Mouse (Mus musculus): ENCODE results near the gene Lpin2. TPM values are rescaled to one million over a fixed set of nuclear protein-coding genes. Genes with fewer than 3 reads are reported as not detected.

The Lpin2 gene
- total and polyA plus RNA-seq, 2 experiments from 2014 or later = 8.5 to 22.2 TPM

- no peak overlapping the region for H3K4me2 ChIP-seq (ENCODE audit: low read depth, low read length)
- H3K27me3 ChIP-seq (ENCODE audit: control insufficient read depth, insufficient read depth, low read length) = no peaks in the 10 kb centered on the region
- no peak for TF ChIP-seq CTCF (IDR thresholded peaks at IDR 0.05; ENCODE audit: low read depth)
- TF ChIP-seq EP300 (IDR thresholded peaks at IDR 0.05; ENCODE audit: low read depth) = no peak
- H3K9ac ChIP-seq (replicated peaks; ENCODE audit: low read depth, low read length) = no peak overlapping the region
- DNase-seq (ENCODE audit: low spot score) (no peak), ATAC-seq (ENCODE audit: insufficient read depth, low read depth) (no peak)
- H3K9me3 ChIP-seq (replicated peaks; ENCODE audit: control insufficient read depth, low read length) = no peaks in the 10 kb centered on the region
- H3K27ac ChIP-seq (ENCODE audit: low read depth) = no peak overlapping the region
- WGBS = 93% methylated on average over 9 of the region's 9 CpGs
- no peak overlapping the region for H3K4me3 ChIP-seq (ENCODE audit: low read depth, low read length)
- peaks cover 67% of the 10 kb centered on the region for H3K36me3 ChIP-seq (replicated peaks; ENCODE audit: control insufficient read depth, insufficient read depth, low read length)
- H3K4me1 ChIP-seq (ENCODE audit: control insufficient read depth, insufficient read depth) = no peaks in the 10 kb centered on the region
Measured at GRCm38 (mm10) chr17:71240811-71241210, 58.5 kb downstream of the Lpin2 start.

DNA sequence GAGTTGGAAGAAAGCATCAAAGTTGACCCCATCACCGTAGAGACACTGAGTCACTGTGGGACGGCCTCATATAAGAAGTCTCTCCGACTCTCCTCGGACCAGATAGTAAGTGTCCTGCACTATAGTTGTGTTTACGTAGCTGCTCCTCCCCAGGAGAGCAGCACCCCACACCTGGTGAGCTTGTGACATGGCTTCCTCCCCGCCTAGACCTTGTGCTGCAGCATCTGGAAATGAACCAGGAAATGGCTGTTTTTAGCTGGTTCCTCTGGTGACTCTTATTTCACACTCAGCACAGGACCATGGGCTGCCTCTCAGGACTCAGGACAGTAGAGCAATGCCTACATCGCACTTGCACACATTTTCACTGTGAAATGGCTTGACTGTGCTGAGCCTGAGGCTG lies 60.3 kb downstream of the Lpin2 start:
- H3K4me1 ChIP-seq (ENCODE audit: control insufficient read depth, insufficient read depth) = no peaks in the 10 kb centered on the region
- no peak overlapping the region for H3K27ac ChIP-seq (ENCODE audit: low read depth)
- no peaks in the 10 kb centered on the region for H3K27me3 ChIP-seq (ENCODE audit: control insufficient read depth, insufficient read depth, low read length)
- H3K4me2 ChIP-seq (ENCODE audit: low read depth, low read length) = no peak overlapping the region
- TF ChIP-seq CTCF (IDR thresholded peaks at IDR 0.05; ENCODE audit: low read depth) (no peak), EP300 (IDR thresholded peaks at IDR 0.05; ENCODE audit: low read depth) (no peak)
- H3K4me3 ChIP-seq (ENCODE audit: low read depth, low read length) = no peak overlapping the region
- H3K36me3 ChIP-seq (replicated peaks; ENCODE audit: control insufficient read depth, insufficient read depth, low read length) = peaks cover 69% of the 10 kb centered on the region
- ATAC-seq (ENCODE audit: insufficient read depth, low read depth) = no peak
- no peak for DNase-seq (ENCODE audit: low spot score)
- WGBS = 92% methylated on average over 7 of the region's 7 CpGs
- no peaks in the 10 kb centered on the region for H3K9me3 ChIP-seq (replicated peaks; ENCODE audit: control insufficient read depth, low read length)
- H3K9ac ChIP-seq (replicated peaks; ENCODE audit: low read depth, low read length) = no peak overlapping the region

- Histone ChIP-seq H3K9ac (replicated peaks; ENCODE audit: low read depth, low read length) (no peak overlapping the region), H3K9me3 (replicated peaks; ENCODE audit: control insufficient read depth, low read length) (no peaks in the 10 kb centered on the region), H3K4me3 (ENCODE audit: low read depth, low read length) (no peak overlapping the region), H3K36me3 (replicated peaks; ENCODE audit: control insufficient read depth, insufficient read depth, low read length) (peaks cover 56% of the 10 kb centered on the region), H3K4me1 (ENCODE audit: control insufficient read depth, insufficient read depth) (peaks cover 15% of the 10 kb centered on the region), H3K27ac (ENCODE audit: low read depth) (no peak overlapping the region), H3K4me2 (ENCODE audit: low read depth, low read length) (no peak overlapping the region), H3K27me3 (ENCODE audit: control insufficient read depth, insufficient read depth, low read length) (no peaks in the 10 kb centered on the region)
- DNase-seq (ENCODE audit: low spot score) (no peak), ATAC-seq (ENCODE audit: insufficient read depth, low read depth) (no peak)
- TF ChIP-seq EP300 (IDR thresholded peaks at IDR 0.05; ENCODE audit: low read depth) (no peak), CTCF (IDR thresholded peaks at IDR 0.05; ENCODE audit: low read depth) (no peak)
- 94% methylated on average over 15 of the region's 15 CpGs for WGBS
Measured at GRCm38 (mm10) chr17:71245133-71245532, 62.8 kb downstream of the Lpin2 start.

GRCm38 (mm10) chr17:71246022-71246421 lies 63.7 kb downstream of the Lpin2 start:
- Histone ChIP-seq H3K27me3 (ENCODE audit: control insufficient read depth, insufficient read depth, low read length) (no peaks in the 10 kb centered on the region), H3K9me3 (replicated peaks; ENCODE audit: control insufficient read depth, low read length) (no peaks in the 10 kb centered on the region), H3K36me3 (replicated peaks; ENCODE audit: control insufficient read depth, insufficient read depth, low read length) (peaks cover 48% of the 10 kb centered on the region), H3K4me3 (ENCODE audit: low read depth, low read length) (no peak overlapping the region), H3K4me1 (ENCODE audit: control insufficient read depth, insufficient read depth) (peaks cover 19% of the 10 kb centered on the region), H3K9ac (replicated peaks; ENCODE audit: low read depth, low read length) (no peak overlapping the region), H3K27ac (ENCODE audit: low read depth) (no peak overlapping the region), H3K4me2 (ENCODE audit: low read depth, low read length) (no peak overlapping the region)
- TF ChIP-seq EP300 (IDR thresholded peaks at IDR 0.05; ENCODE audit: low read depth) (no peak), CTCF (IDR thresholded peaks at IDR 0.05; ENCODE audit: low read depth) (no peak)
- ATAC-seq (ENCODE audit: insufficient read depth, low read depth) (no peak), DNase-seq (ENCODE audit: low spot score) (no peak)
- 91% methylated on average over 4 of the region's 4 CpGs for WGBS

DNA sequence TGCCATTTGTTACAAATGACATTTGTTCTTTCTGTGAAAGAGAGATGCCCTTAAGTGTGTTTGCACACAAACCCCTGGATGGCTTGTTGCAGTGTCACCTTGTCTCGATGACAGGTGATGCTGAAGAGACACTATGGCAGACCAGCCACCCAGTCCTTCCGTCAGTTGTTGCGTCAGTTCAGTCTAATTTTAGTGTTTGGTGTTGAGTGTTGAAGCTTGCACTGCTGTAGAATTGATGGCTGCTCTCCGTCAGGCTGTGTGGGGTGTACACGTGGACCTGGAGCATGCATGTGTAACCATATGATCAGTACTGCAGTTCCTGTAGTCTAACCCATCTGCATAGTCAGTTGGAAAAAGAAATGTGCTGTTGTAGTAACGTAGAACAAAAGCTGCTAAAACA lies 66.6 kb downstream of the Lpin2 start:
- TF ChIP-seq CTCF (IDR thresholded peaks at IDR 0.05; ENCODE audit: low read depth) (no peak), EP300 (IDR thresholded peaks at IDR 0.05; ENCODE audit: low read depth) (peak; percentile 90)
- H3K36me3 ChIP-seq (replicated peaks; ENCODE audit: control insufficient read depth, insufficient read depth, low read length) = peaks cover 20% of the 10 kb centered on the region
- H3K4me3 ChIP-seq (ENCODE audit: low read depth, low read length) = no peak overlapping the region
- H3K4me1 ChIP-seq (ENCODE audit: control insufficient read depth, insufficient read depth) = peaks cover 43% of the 10 kb centered on the region
- H3K9me3 ChIP-seq (replicated peaks; ENCODE audit: control insufficient read depth, low read length) = no peaks in the 10 kb centered on the region
- no peak overlapping the region for H3K9ac ChIP-seq (replicated peaks; ENCODE audit: low read depth, low read length)
- WGBS = 42% methylated on average over 6 of the region's 6 CpGs
- peak; percentile 84 for ATAC-seq (ENCODE audit: insufficient read depth, low read depth)
- H3K27me3 ChIP-seq (ENCODE audit: control insufficient read depth, insufficient read depth, low read length) = no peaks in the 10 kb centered on the region
- H3K4me2 ChIP-seq (ENCODE audit: low read depth, low read length) = no peak overlapping the region
- peak; percentile 92 for DNase-seq (ENCODE audit: low spot score)
- H3K27ac ChIP-seq (ENCODE audit: low read depth) = peak overlapping the region; percentile 92

GRCm38 (mm10) chr17:71250046-71250445 lies 67.7 kb downstream of the Lpin2 start:
- ATAC-seq (ENCODE audit: insufficient read depth, low read depth) (no peak), DNase-seq (ENCODE audit: low spot score) (no peak)
- Histone ChIP-seq H3K4me1 (ENCODE audit: control insufficient read depth, insufficient read depth) (peaks cover 48% of the 10 kb centered on the region), H3K36me3 (replicated peaks; ENCODE audit: control insufficient read depth, insufficient read depth, low read length) (peaks cover 15% of the 10 kb centered on the region; the same call in 1 of the 2 replicates), H3K4me3 (ENCODE audit: low read depth, low read length) (no peak overlapping the region), H3K9ac (replicated peaks; ENCODE audit: low read depth, low read length) (no peak overlapping the region), H3K4me2 (ENCODE audit: low read depth, low read length) (no peak overlapping the region), H3K9me3 (replicated peaks; ENCODE audit: control insufficient read depth, low read length) (no peaks in the 10 kb centered on the region), H3K27ac (ENCODE audit: low read depth) (peak overlapping the region; percentile 92), H3K27me3 (ENCODE audit: control insufficient read depth, insufficient read depth, low read length) (no peaks in the 10 kb centered on the region)
- WGBS = 49% methylated on average over 2 of the region's 2 CpGs
- TF ChIP-seq EP300 (IDR thresholded peaks at IDR 0.05; ENCODE audit: low read depth) = no peak
- no peak for TF ChIP-seq CTCF (IDR thresholded peaks at IDR 0.05; ENCODE audit: low read depth)

All from heart, postnatal 0 days (tissue).